Mouse (Mus musculus) midbrain, postnatal 0 days (tissue): ENCODE results near the gene Kctd4. TPM values are rescaled to one million over a fixed set of nuclear protein-coding genes. Genes with fewer than 3 reads are reported as not detected.
"Not testable (repeated sequence)": the region's sequence is repeated elsewhere in the genome, so short reads cannot be mapped to it uniquely, and the experiment has no call there.

Experiments
- ATAC-seq: fragments of 200-750 bp; cut with Nextera tagmentation; 2 replicates; pipeline ENCODE4 v1.8.0; 2017; ENCODE audit warnings: moderate number of reproducible peaks, mild to moderate bottlenecking, moderate TSS enrichment, moderate library complexity; ENCODE audit not compliant: low FRiP score
- DNase-seq: peaks from one replicate; pipeline ENCODE4 v3.0.0-alpha.2; 2015; ENCODE audit warnings: low spot score
- H3K27ac ChIP-seq: fragments of 300-500 bp; sonication (generic); 2 replicates; pipeline ENCODE4 v1.5.1; 2014; ENCODE audit warnings: low read depth, mild to moderate bottlenecking, low read length, mixed read lengths
- H3K27me3 ChIP-seq: fragments of 300-500 bp; sonication (generic); 2 replicates; pipeline ENCODE4 v1.6.1; 2014; ENCODE audit warnings: low read length, control low read depth, mixed read lengths; ENCODE audit not compliant: insufficient read depth
- H3K36me3 ChIP-seq: fragments of 300-500 bp; sonication (generic); 2 replicates; pipeline ENCODE4 v1.6.1; 2014; ENCODE audit warnings: low read length, control low read depth, mixed read lengths; ENCODE audit not compliant: insufficient read depth
- H3K4me1 ChIP-seq: fragments of 300-500 bp; sonication (generic); 2 replicates; pipeline ENCODE4 v1.6.1; 2014; ENCODE audit warnings: mild to moderate bottlenecking, control low read depth, antibody characterized with exemption, low read length, mixed read lengths; ENCODE audit not compliant: insufficient read depth
- H3K4me2 ChIP-seq: fragments of 300-500 bp; sonication (generic); 2 replicates; pipeline ENCODE4 v1.6.1; 2014; ENCODE audit warnings: low read depth, mild to moderate bottlenecking, low read length, mixed read lengths; ENCODE audit not compliant: poor library complexity, severe bottlenecking
- H3K4me3 ChIP-seq: fragments of 300-500 bp; sonication (generic); 2 replicates; pipeline ENCODE4 v1.5.1; 2014; ENCODE audit warnings: low read depth, mild to moderate bottlenecking, low read length, moderate library complexity
- H3K9ac ChIP-seq: fragments of 300-500 bp; sonication (generic); replicated peaks from 2 replicates; pipeline ENCODE4 v1.6.1; 2014; ENCODE audit warnings: mild to moderate bottlenecking, low read length, moderate library complexity, mixed read lengths; ENCODE audit not compliant: poor library complexity, severe bottlenecking
- H3K9me3 ChIP-seq: fragments of 300-500 bp; sonication (generic); 2 replicates; pipeline ENCODE4 v1.6.1; 2016; ENCODE audit warnings: low read length, control low read depth
- CTCF ChIP-seq: IDR thresholded peaks from 2 replicates; pipeline ENCODE4 v1.5.1; 2016; ENCODE audit warnings: antibody characterized with exemption, mild to moderate bottlenecking
- WGBS: fragments of 180-500 bp; shearing (Covaris S2); extraction: QIAGEN DNeasy Blood & Tissue Kit; methylation state at CpG from one replicate; pipeline ENCODE4 v1.1.7; 2014; 5-methylcytosine and 5-hydroxymethylcytosine counted together
- polyA plus RNA-seq: library from polyadenylated mRNA; unstranded; fragments of >200 nt; fragmentation: Nextera tagmentation; extraction: Ambion mirVana; gene quantifications from 2 replicates; pipeline ENCODE4 v1.2.1, GENCODE M21; 2015
- total RNA-seq: library from RNA; depleted of rRNA; stranded (reverse); fragments of >200 nt; gene quantifications from 2 replicates; pipeline ENCODE4 v1.2.3, GENCODE M21; 2014; rRNA removed

Kctd4 gene
- total RNA-seq (9.4 and 11.8 TPM in 2 replicates), polyA plus RNA-seq (8.8 and 9.6 TPM in 2 replicates)

DNA sequence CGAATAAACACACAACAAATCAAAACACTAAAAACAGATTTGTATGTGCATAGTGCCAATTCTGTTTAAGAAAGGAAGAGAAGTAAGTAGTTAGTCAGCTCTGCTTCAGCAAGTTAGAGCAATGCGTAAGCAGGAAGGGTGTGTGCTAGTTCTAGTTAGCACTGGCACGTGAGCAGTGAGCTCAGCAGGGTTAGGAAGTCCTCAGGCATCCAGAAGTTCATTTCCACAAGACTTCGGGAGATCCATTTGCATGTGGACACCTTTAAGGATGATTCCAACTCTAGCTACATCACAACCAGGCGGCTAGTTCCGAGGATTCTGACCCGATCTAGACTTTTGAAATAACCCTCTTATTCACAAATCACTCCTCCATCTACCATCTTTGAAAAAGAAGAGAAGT is at the start of gene Kctd4:
TSS of gene Kctd4 (plus strand) at position 244 of the 400 bp plus-strand sequence.
- H3K4me2 ChIP-seq, result no peak within 1 kb of the TSS
- no peak within 1 kb of the TSS for H3K9ac ChIP-seq
- no peak within 1 kb of the TSS for H3K4me3 ChIP-seq
- TF ChIP-seq CTCF, result no peak
- no peaks in the 10 kb centered on the region for H3K9me3 ChIP-seq
- DNase-seq, result no peak
- ATAC-seq, result no peak
- 93% methylated on average over 7 of the region's 7 CpGs for WGBS
- H3K36me3 ChIP-seq, result no peaks in the 10 kb centered on the region
- no peaks in the 10 kb centered on the region for H3K27me3 ChIP-seq
- no peak within 1 kb of the TSS for H3K27ac ChIP-seq
- no peaks in the 10 kb centered on the region for H3K4me1 ChIP-seq

DNA sequence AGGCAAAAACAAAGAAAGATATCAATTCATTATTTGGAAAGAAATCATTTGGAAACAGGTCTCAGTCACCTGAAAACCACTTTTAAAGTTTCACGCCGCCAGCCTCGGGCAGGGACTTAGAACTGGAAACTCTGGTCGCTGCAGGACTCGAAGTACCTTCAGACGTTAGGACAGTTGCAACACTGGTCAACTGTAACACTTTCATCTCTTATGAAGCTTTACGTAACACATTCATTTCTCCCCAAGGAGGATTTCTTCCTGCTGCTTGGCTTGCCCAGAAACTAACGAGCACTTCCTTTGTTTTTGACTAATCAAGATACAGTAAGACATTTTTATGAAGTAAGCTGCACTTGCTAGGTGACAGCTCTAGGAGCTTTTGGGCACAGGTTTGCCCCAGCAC is 47.9 kb upstream of the Kctd4 start:
- Histone ChIP-seq H3K27ac (no peak overlapping the region), H3K9ac (no peak overlapping the region), H3K4me3 (no peak overlapping the region), H3K4me2 (no peak overlapping the region), H3K9me3 (no peaks in the 10 kb centered on the region), H3K27me3 (no peaks in the 10 kb centered on the region), H3K4me1 (no peaks in the 10 kb centered on the region), H3K36me3 (peaks cover 4% of the 10 kb centered on the region)
- ATAC-seq (no peak), DNase-seq (no peak)
- no peak for TF ChIP-seq CTCF
- 81% methylated on average over 8 of the region's 8 CpGs for WGBS

DNA sequence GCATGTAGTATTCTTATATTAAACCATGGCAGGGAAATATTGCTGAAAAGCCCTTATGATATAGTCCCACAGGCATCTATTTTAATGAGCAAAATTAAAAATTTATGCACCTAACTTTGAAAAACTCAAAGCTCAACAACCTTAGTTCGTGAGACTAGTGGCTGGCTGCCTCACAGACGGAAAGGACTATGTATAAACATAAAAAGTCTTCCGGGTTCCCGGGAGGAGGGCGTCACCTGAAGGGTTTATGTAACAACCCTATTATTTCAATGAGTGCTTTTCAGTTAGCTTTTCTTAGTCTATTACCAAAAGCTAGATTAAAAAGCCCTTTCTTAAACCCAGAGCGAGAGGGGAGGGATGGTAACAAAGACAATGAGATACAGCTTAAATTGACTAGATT is 42.8 kb upstream of the Kctd4 start:
- 42% methylated on average over 6 of the region's 6 CpGs for WGBS
- no peak for ATAC-seq

DNA sequence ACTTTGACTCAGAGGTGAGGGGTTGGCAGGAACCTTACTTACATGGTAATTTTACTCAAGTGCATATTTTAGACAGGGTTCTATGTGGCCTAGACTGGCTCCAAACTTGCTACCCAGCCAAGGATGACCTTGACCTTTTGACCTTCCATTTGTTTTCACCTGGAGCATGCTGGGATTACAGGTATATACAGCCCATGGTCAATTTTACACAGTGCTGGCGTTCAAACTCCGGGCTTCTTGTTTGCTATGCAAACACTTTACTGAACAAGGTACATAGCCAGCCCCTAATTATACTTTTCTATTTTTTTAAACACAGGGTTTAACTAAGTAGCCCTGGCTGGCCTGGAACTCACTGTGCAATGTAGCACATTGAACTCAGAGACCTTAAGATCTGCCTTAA is 42.1 kb upstream of the Kctd4 start:
- 92% methylated on average over 2 of the region's 2 CpGs for WGBS
- no peak overlapping the region for H3K4me3 ChIP-seq
- ATAC-seq, result no peak

More for the DNA sequence above, 42.8 kb upstream of the Kctd4 start:
- Histone ChIP-seq H3K36me3 (no peaks in the 10 kb centered on the region), H3K9me3 (no peaks in the 10 kb centered on the region), H3K27me3 (no peaks in the 10 kb centered on the region), H3K4me2 (no peak overlapping the region), H3K9ac (no peak overlapping the region), H3K4me3 (no peak overlapping the region), H3K4me1 (no peaks in the 10 kb centered on the region), H3K27ac (no peak overlapping the region)
- no peak for TF ChIP-seq CTCF
- DNase-seq, result no peak

DNA sequence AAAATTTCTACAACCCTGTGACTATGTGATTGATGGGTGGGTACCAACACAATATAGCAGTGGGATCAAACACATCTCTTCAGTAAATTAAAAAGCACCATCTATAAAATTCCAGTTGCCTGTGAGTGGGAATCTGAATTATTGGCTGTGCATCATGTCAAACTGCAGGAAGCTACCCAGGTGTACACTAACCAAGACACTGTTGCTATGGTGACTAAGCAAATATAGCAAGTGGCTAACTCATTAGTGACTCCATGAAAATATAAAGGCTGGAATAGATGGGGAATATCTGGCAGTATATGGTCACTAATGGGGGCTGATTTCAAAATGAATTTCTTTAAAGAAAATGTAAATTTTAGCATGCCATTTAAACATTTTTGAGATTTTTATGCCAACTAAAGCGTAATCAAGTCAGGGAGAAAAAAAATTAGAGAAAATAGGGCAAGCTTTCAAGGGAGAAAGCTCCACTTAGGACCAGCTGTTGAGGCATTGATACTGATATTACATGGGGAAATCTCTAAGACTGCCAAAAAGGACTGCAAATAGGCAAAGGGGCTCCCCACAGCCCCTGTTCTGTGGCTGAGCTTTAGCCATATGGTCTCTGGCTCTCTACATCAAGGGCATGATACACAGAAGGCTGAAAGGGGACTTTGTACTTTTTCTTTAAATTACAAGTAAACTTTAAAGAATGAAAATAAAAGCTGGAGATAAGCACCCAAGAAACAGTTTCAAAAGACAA is 31.3 kb upstream of the Kctd4 start:
- Histone ChIP-seq H3K36me3 (no peaks in the 10 kb centered on the region), H3K4me1 (no peaks in the 10 kb centered on the region), H3K9ac (no peak overlapping the region), H3K9me3 (no peaks in the 10 kb centered on the region), H3K4me2 (no peak overlapping the region), H3K4me3 (no peak overlapping the region), H3K27ac (no peak overlapping the region), H3K27me3 (no peaks in the 10 kb centered on the region)
- no peak for TF ChIP-seq CTCF
- peak; percentile 37 for DNase-seq
- no peak for ATAC-seq
- WGBS, result 76% methylated on average over 1 of the region's 1 CpGs

More for the DNA sequence above, 42.1 kb upstream of the Kctd4 start:
- no peaks in the 10 kb centered on the region for H3K9me3 ChIP-seq
- H3K4me2 ChIP-seq, result no peak overlapping the region
- no peak for TF ChIP-seq CTCF
- no peaks in the 10 kb centered on the region for H3K27me3 ChIP-seq
- no peak for DNase-seq
- H3K9ac ChIP-seq, result no peak overlapping the region
- H3K27ac ChIP-seq, result no peak overlapping the region
- no peaks in the 10 kb centered on the region for H3K4me1 ChIP-seq
- no peaks in the 10 kb centered on the region for H3K36me3 ChIP-seq

DNA sequence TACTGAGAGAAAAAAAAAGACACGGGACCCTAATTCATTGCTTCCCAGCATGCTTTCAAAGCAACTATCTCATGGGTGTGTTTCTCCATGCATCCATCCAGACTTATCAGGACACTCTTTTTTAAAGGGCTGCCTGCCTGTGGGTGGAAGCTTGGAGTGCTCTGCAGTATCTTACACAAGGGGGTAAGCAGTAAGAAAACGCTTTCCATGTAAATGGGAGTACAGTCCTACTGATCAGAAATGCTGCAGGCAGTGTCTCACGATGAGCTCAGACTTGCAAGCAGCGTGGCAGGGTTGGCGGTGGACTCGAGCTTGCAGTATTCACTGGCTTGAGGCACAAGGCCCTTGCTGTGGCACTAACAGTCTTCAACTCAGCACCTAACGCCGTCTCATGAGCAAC is 25.1 kb upstream of the Kctd4 start:
- H3K27ac ChIP-seq, DNase-seq, H3K36me3 ChIP-seq, H3K4me3 ChIP-seq, H3K27me3 ChIP-seq, H3K4me2 ChIP-seq, H3K9me3 ChIP-seq, H3K9ac ChIP-seq, H3K4me1 ChIP-seq, ATAC-seq: not testable (repeated sequence)
- 66% methylated on average over 8 of the region's 8 CpGs for WGBS
